Mouse (Mus musculus) forebrain, embryonic 11.5 days (tissue): ENCODE results near the gene Hormad1. TPM values are rescaled to one million over a fixed set of nuclear protein-coding genes. Genes with fewer than 3 reads are reported as not detected.

ENCODE experiments used
- ATAC-seq: fragments of 200-750 bp; cut with Nextera tagmentation; replicated peaks from 2 replicates; pipeline ENCODE4 v1.8.0; 2017; ENCODE audit warnings: moderate TSS enrichment; ENCODE audit not compliant: low FRiP score
- DNase-seq: peaks from one replicate; pipeline ENCODE4 v3.0.0-alpha.2; 2017; ENCODE audit warnings: low spot score
- H3K27ac ChIP-seq: fragments of 300-500 bp; sonication (generic); 2 replicates; pipeline ENCODE4 v1.5.1; 2014; ENCODE audit warnings: low read depth, low read length
- H3K27me3 ChIP-seq: fragments of 300-500 bp; sonication (generic); 2 replicates; pipeline ENCODE4 v1.6.1; 2014; ENCODE audit warnings: mild to moderate bottlenecking, low read length, mixed read lengths; ENCODE audit not compliant: control insufficient read depth, insufficient read depth
- H3K36me3 ChIP-seq: fragments of 300-500 bp; sonication (generic); 2 replicates; pipeline ENCODE4 v1.6.1; 2014; ENCODE audit warnings: mild to moderate bottlenecking, low read length, moderate library complexity, mixed read lengths; ENCODE audit not compliant: control insufficient read depth, insufficient read depth
- H3K4me1 ChIP-seq: fragments of 300-500 bp; sonication (generic); replicated peaks from 2 replicates; pipeline ENCODE4 v1.6.1; 2014; ENCODE audit warnings: low read length, mixed read lengths; ENCODE audit not compliant: control insufficient read depth, insufficient read depth
- H3K4me2 ChIP-seq: fragments of 300-500 bp; sonication (generic); 2 replicates; pipeline ENCODE4 v1.6.1; 2014; ENCODE audit warnings: low read depth, mild to moderate bottlenecking, low read length, moderate library complexity, mixed read lengths; ENCODE audit not compliant: severe bottlenecking
- H3K4me3 ChIP-seq: fragments of 300-500 bp; sonication (generic); 2 replicates; pipeline ENCODE4 v1.5.1; 2014; ENCODE audit warnings: low read depth, low read length
- H3K9ac ChIP-seq: fragments of 300-500 bp; sonication (generic); 2 replicates; pipeline ENCODE4 v1.6.1; 2014; ENCODE audit warnings: low read length
- H3K9me3 ChIP-seq: fragments of 300-500 bp; sonication (generic); 2 replicates; pipeline ENCODE4 v1.6.1; 2016; ENCODE audit warnings: low read length, mixed read lengths; ENCODE audit not compliant: control insufficient read depth
- WGBS: fragments of 180-500 bp; shearing (Covaris S2); extraction: QIAGEN DNeasy Blood & Tissue Kit; methylation state at CpG from one replicate; pipeline ENCODE4 v1.1.7; 2014; 5-methylcytosine and 5-hydroxymethylcytosine counted together
- polyA plus RNA-seq: library from polyadenylated mRNA; unstranded; fragments of >200 nt; fragmentation: Nextera tagmentation; extraction: Ambion mirVana; gene quantifications from 2 replicates; pipeline ENCODE4 v1.2.1, GENCODE M21; 2014

Hormad1 gene
- polyA plus RNA-seq, 1 experiment from 2014 or later = not detected

GRCm38 (mm10) chr3:95524673-95525072, 34.8 kb upstream of the Hormad1 start:
- Histone ChIP-seq H3K36me3 (no peaks in the 10 kb centered on the region), H3K4me3 (no peak overlapping the region), H3K4me1 (no peaks in the 10 kb centered on the region), H3K9me3 (no peaks in the 10 kb centered on the region), H3K4me2 (no peak overlapping the region), H3K9ac (no peak overlapping the region), H3K27ac (no peak overlapping the region), H3K27me3 (no peaks in the 10 kb centered on the region)
- WGBS = 79% methylated on average over 2 of the region's 2 CpGs
- no peak for DNase-seq
- ATAC-seq = no peak

- H3K27ac ChIP-seq = no peak overlapping the region
- H3K9me3 ChIP-seq = no peaks in the 10 kb centered on the region
- ATAC-seq = no peak
- no peaks in the 10 kb centered on the region for H3K36me3 ChIP-seq
- no peak for DNase-seq
- no peaks in the 10 kb centered on the region for H3K4me1 ChIP-seq
- H3K4me2 ChIP-seq = no peak overlapping the region
- H3K9ac ChIP-seq = no peak overlapping the region
- no peak overlapping the region for H3K4me3 ChIP-seq
- no peaks in the 10 kb centered on the region for H3K27me3 ChIP-seq
These were observed 33.4 kb upstream of the Hormad1 start for GRCm38 (mm10) chr3:95526111-95526510.

GRCm38 (mm10) chr3:95526622-95527211, 32.8 kb upstream of the Hormad1 start, which contains the start of gene Ctss:
Gene Ctss, plus strand, starts transcription at chr3:95526786.
- H3K9ac ChIP-seq = no peak within 1 kb of the TSS
- no peak within 1 kb of the TSS for H3K4me3 ChIP-seq
- H3K9me3 ChIP-seq = no peaks in the 10 kb centered on the region
- no peaks in the 10 kb centered on the region for H3K27me3 ChIP-seq
- H3K4me2 ChIP-seq = no peak within 1 kb of the TSS
- H3K27ac ChIP-seq = no peak within 1 kb of the TSS
- no peaks in the 10 kb centered on the region for H3K36me3 ChIP-seq
- 91% methylated on average over 8 of the region's 8 CpGs for WGBS
- ATAC-seq = no peak
- H3K4me1 ChIP-seq = no peaks in the 10 kb centered on the region
- no peak for DNase-seq

- H3K36me3 ChIP-seq = no peaks in the 10 kb centered on the region
- WGBS = 93% methylated on average over 6 of the region's 6 CpGs
- H3K27me3 ChIP-seq = no peaks in the 10 kb centered on the region
- ATAC-seq (no peak), DNase-seq (no peak)
- no peaks in the 10 kb centered on the region for H3K4me1 ChIP-seq
- H3K4me2 ChIP-seq = no peak overlapping the region
- no peaks in the 10 kb centered on the region for H3K9me3 ChIP-seq
- no peak overlapping the region for H3K27ac ChIP-seq
- no peak overlapping the region for H3K4me3 ChIP-seq
- H3K9ac ChIP-seq = no peak overlapping the region
These were observed 29.7 kb upstream of the Hormad1 start for GRCm38 (mm10) chr3:95529814-95530213.

- Histone ChIP-seq H3K9me3 (no peaks in the 10 kb centered on the region), H3K4me3 (no peak overlapping the region), H3K27ac (no peak overlapping the region), H3K4me1 (no peaks in the 10 kb centered on the region), H3K9ac (no peak overlapping the region), H3K27me3 (no peaks in the 10 kb centered on the region), H3K36me3 (no peaks in the 10 kb centered on the region), H3K4me2 (no peak overlapping the region)
- ATAC-seq (no peak), DNase-seq (no peak)
- WGBS = 95% methylated on average over 1 of the region's 1 CpGs
These were observed 28.5 kb upstream of the Hormad1 start for GRCm38 (mm10) chr3:95531025-95531424.

- no peaks in the 10 kb centered on the region for H3K9me3 ChIP-seq
- no peaks in the 10 kb centered on the region for H3K36me3 ChIP-seq
- no peak overlapping the region for H3K9ac ChIP-seq
- no peak overlapping the region for H3K27ac ChIP-seq
- no peak for ATAC-seq
- DNase-seq = no peak
- H3K4me3 ChIP-seq = no peak overlapping the region
- H3K4me1 ChIP-seq = no peaks in the 10 kb centered on the region
- H3K4me2 ChIP-seq = no peak overlapping the region
- no peaks in the 10 kb centered on the region for H3K27me3 ChIP-seq
- 92% methylated on average over 5 of the region's 5 CpGs for WGBS
These were observed 26.1 kb upstream of the Hormad1 start for GRCm38 (mm10) chr3:95533364-95533763.

GRCm38 (mm10) chr3:95534927-95535326, 24.6 kb upstream of the Hormad1 start:
- H3K9ac ChIP-seq = no peak overlapping the region
- no peak overlapping the region for H3K4me3 ChIP-seq
- 81% methylated on average over 1 of the region's 1 CpGs for WGBS
- no peaks in the 10 kb centered on the region for H3K9me3 ChIP-seq
- DNase-seq (no peak), ATAC-seq (no peak)
- H3K36me3 ChIP-seq = no peaks in the 10 kb centered on the region
- no peak overlapping the region for H3K27ac ChIP-seq
- no peaks in the 10 kb centered on the region for H3K27me3 ChIP-seq
- H3K4me1 ChIP-seq = no peaks in the 10 kb centered on the region
- no peak overlapping the region for H3K4me2 ChIP-seq

- Histone ChIP-seq H3K4me1 (no peaks in the 10 kb centered on the region), H3K4me3 (no peak overlapping the region), H3K9ac (no peak overlapping the region), H3K36me3 (no peaks in the 10 kb centered on the region), H3K27ac (no peak overlapping the region), H3K27me3 (no peaks in the 10 kb centered on the region), H3K9me3 (no peaks in the 10 kb centered on the region), H3K4me2 (no peak overlapping the region)
- 92% methylated on average over 10 of the region's 10 CpGs for WGBS
- ATAC-seq = no peak
- DNase-seq = no peak
These were observed 20.5 kb upstream of the Hormad1 start for GRCm38 (mm10) chr3:95538936-95539335.

GRCm38 (mm10) chr3:95539837-95540236, 19.6 kb upstream of the Hormad1 start:
- 96% methylated on average over 4 of the region's 4 CpGs for WGBS
- H3K9me3 ChIP-seq = no peaks in the 10 kb centered on the region
- H3K36me3 ChIP-seq = no peaks in the 10 kb centered on the region
- no peak for DNase-seq
- H3K4me2 ChIP-seq = no peak overlapping the region
- no peaks in the 10 kb centered on the region for H3K27me3 ChIP-seq
- no peak overlapping the region for H3K4me3 ChIP-seq
- ATAC-seq = no peak
- H3K9ac ChIP-seq = no peak overlapping the region
- H3K27ac ChIP-seq = no peak overlapping the region
- no peaks in the 10 kb centered on the region for H3K4me1 ChIP-seq
